8 mouse cellular contexts compared by ENCODE assay signal in genomic region chr2:84886821-84887281, GRCm38 (mm10). TPM values are rescaled to one million over a fixed set of nuclear protein-coding genes. Genes with fewer than 3 reads are reported as not detected.
DNase-seq lines count a peak whose midpoint lies in the region; ATAC-seq lines count a peak whose summit lies in the region.

No protein-coding gene starts in this region.

- WGBS in forebrain, embryonic 13.5 days, result 1% methylated on average over 16 of the region's 39 CpGs
- under 1% methylated on average over 38 of the region's 39 CpGs for WGBS in intestine, embryonic 15.5 days
- under 1% methylated on average over 25 of the region's 39 CpGs for WGBS in stomach, embryonic 14.5 days

- H3K27ac ChIP-seq in forebrain, embryonic 13.5 days, result peak overlapping the region; percentile 54
- H3K27ac ChIP-seq in intestine, embryonic 15.5 days, result no peak overlapping the region
- no peak overlapping the region for H3K27ac ChIP-seq in stomach, embryonic 14.5 days (ENCODE audit: low read length)

- no peaks in the 10 kb centered on the region for H3K9me3 ChIP-seq in forebrain, embryonic 13.5 days (replicated peaks)
- no peaks in the 10 kb centered on the region for H3K9me3 ChIP-seq in intestine, embryonic 15.5 days
- no peaks in the 10 kb centered on the region for H3K9me3 ChIP-seq in stomach, embryonic 14.5 days (ENCODE audit: control insufficient read depth, low read depth, low read length)

- peak; percentile 15 for DNase-seq in CD4-positive, CD25-positive, alpha-beta regulatory T cell, adult 2 months (ENCODE audit: low read depth, low spot score)
- DNase-seq in ES-CJ7 (ENCODE audit: low read depth, low spot score), result peak; percentile 64
- DNase-seq in lung, postnatal 25 days (ENCODE audit: low spot score), result peak; percentile 24
- no peak for DNase-seq in urinary bladder, postnatal 36 days (ENCODE audit: low spot score in 2 of 2)

- H3K4me1 ChIP-seq in forebrain, embryonic 13.5 days, result peaks cover 52% of the 10 kb centered on the region
- H3K4me1 ChIP-seq in intestine, embryonic 15.5 days (replicated peaks), result peaks cover 40% of the 10 kb centered on the region
- H3K4me1 ChIP-seq in stomach, embryonic 14.5 days (ENCODE audit: control insufficient read depth, insufficient read depth, low read length), result peaks cover 21% of the 10 kb centered on the region

- H3K27me3 ChIP-seq in forebrain, embryonic 13.5 days, result peaks cover 85% of the 10 kb centered on the region
- peaks cover 74% of the 10 kb centered on the region for H3K27me3 ChIP-seq in intestine, embryonic 15.5 days (replicated peaks)
- peaks cover 43% of the 10 kb centered on the region for H3K27me3 ChIP-seq in stomach, embryonic 14.5 days (ENCODE audit: control insufficient read depth, insufficient read depth, low read length)

- peak overlapping the region; percentile 73 for H3K4me3 ChIP-seq in forebrain, embryonic 13.5 days
- peak overlapping the region; percentile 59 for H3K4me3 ChIP-seq in intestine, embryonic 15.5 days (replicated peaks)
- peak overlapping the region; percentile 58 for H3K4me3 ChIP-seq in stomach, embryonic 14.5 days (ENCODE audit: low read depth, low read length)

- peak overlapping the region; percentile 93 for H3K4me2 ChIP-seq in forebrain, embryonic 13.5 days
- peak overlapping the region; percentile 98 for H3K4me2 ChIP-seq in intestine, embryonic 15.5 days (replicated peaks)
- H3K4me2 ChIP-seq in stomach, embryonic 14.5 days (replicated peaks; ENCODE audit: low read depth, low read length), result peak overlapping the region; percentile 90

- H3K9ac ChIP-seq in forebrain, embryonic 13.5 days, result peak overlapping the region; percentile 67
- peak overlapping the region; percentile 39 for H3K9ac ChIP-seq in intestine, embryonic 15.5 days
- H3K9ac ChIP-seq in stomach, embryonic 14.5 days (replicated peaks; ENCODE audit: low read depth, low read length), result 0 out of 2 replicates have a peak overlapping the region, but pooled peaks have one; percentile 0

- no peaks in the 10 kb centered on the region for H3K36me3 ChIP-seq in forebrain, embryonic 13.5 days (ENCODE audit: poor library complexity, severe bottlenecking)
- H3K36me3 ChIP-seq in intestine, embryonic 15.5 days, result no peaks in the 10 kb centered on the region
- no peaks in the 10 kb centered on the region for H3K36me3 ChIP-seq in stomach, embryonic 14.5 days (ENCODE audit: control insufficient read depth, insufficient read depth, low read length)

- no peak for ATAC-seq in CD4-positive, CD25-positive, alpha-beta regulatory T cell, adult 4 months
- peak; percentile 57 for ATAC-seq in forebrain, embryonic 13.5 days
- ATAC-seq in intestine, embryonic 15.5 days, result peak; percentile 34
- peak; percentile 21; the same call in 1 of the 2 replicates for ATAC-seq in stomach, embryonic 14.5 days (ENCODE audit: insufficient number of reproducible peaks, insufficient read depth, low FRiP score, low read depth)

RNA-seq across cellular contexts. Expression of gene Rtn4rl2, which starts 0.3 kb away (rescaled TPM):
- not detected for polyA plus RNA-seq in CD4-positive, CD25-positive, alpha-beta regulatory T cell, adult 4 months (2017; shearing (Covaris generic))
- 3.6 and 5.6 TPM in 2 replicates for polyA plus RNA-seq in forebrain, embryonic 13.5 days (2015; fragmentation: Nextera tagmentation; extraction: Ambion mirVana)
- 1.2 and 1.7 TPM in 2 replicates for polyA plus RNA-seq in intestine, embryonic 15.5 days (2015; fragmentation: Nextera tagmentation; extraction: Ambion mirVana)
- polyA plus RNA-seq in stomach, embryonic 14.5 days (2014; fragmentation: Nextera tagmentation; extraction: Ambion mirVana), result 0.59 and 0.74 TPM in 2 replicates

RNA-seq across cellular contexts. Expression of gene Slc43a1, which starts 48.2 kb away (rescaled TPM):
- 1 to 10 TPM; 3.8 to 4.7 TPM for polyA plus RNA-seq in CD4-positive, CD25-positive, alpha-beta regulatory T cell, adult 4 months (2017; shearing (Covaris generic))
- polyA plus RNA-seq in forebrain, embryonic 13.5 days (2015; fragmentation: Nextera tagmentation; extraction: Ambion mirVana), result 5.4 and 7.5 TPM in 2 replicates
- polyA plus RNA-seq in intestine, embryonic 15.5 days (2015; fragmentation: Nextera tagmentation; extraction: Ambion mirVana), result 15.0 and 16.3 TPM in 2 replicates
- 19.8 and 21.1 TPM in 2 replicates for polyA plus RNA-seq in stomach, embryonic 14.5 days (2014; fragmentation: Nextera tagmentation; extraction: Ambion mirVana)

RNA-seq across cellular contexts. Expression of gene Slc43a3, which starts 49.5 kb away (rescaled TPM):
- 10 to 100 TPM in 1 of 2 experiments, 1 to 10 TPM in 1; 7.0 to 10.7 TPM for polyA plus RNA-seq in CD4-positive, CD25-positive, alpha-beta regulatory T cell, adult 4 months (2017; shearing (Covaris generic))
- 5.9 and 6.6 TPM in 2 replicates for polyA plus RNA-seq in forebrain, embryonic 13.5 days (2015; fragmentation: Nextera tagmentation; extraction: Ambion mirVana)
- polyA plus RNA-seq in intestine, embryonic 15.5 days (2015; fragmentation: Nextera tagmentation; extraction: Ambion mirVana), result 45.4 and 48.2 TPM in 2 replicates
- polyA plus RNA-seq in stomach, embryonic 14.5 days (2014; fragmentation: Nextera tagmentation; extraction: Ambion mirVana), result 40.4 and 40.5 TPM in 2 replicates

Comparison
In these comparisons a context has a peak if more than half of its experiments do, and no peak if none do; other contexts are left out.
1. DNase-seq: peak in CD4-positive, CD25-positive, alpha-beta regulatory T cell, adult 2 months (single experiment), ES-CJ7 (single experiment) and lung, postnatal 25 days (single experiment); none in urinary bladder, postnatal 36 days (0 of 2).
2. H3K9ac ChIP-seq: peak in every context shown above with its lines; median percentile 67 in forebrain, embryonic 13.5 days; 39 in intestine, embryonic 15.5 days; 0 in stomach, embryonic 14.5 days.
3. Peak in every context shown above with its lines, with median percentiles within 50 percentile points of each other: H3K4me2 ChIP-seq and H3K4me3 ChIP-seq.